Mouse (Mus musculus) forebrain, embryonic 16.5 days (tissue): ENCODE results near the gene 9430015G10Rik. TPM values are rescaled to one million over a fixed set of nuclear protein-coding genes. Genes with fewer than 3 reads are reported as not detected.
"Not testable (repeated sequence)": the region's sequence is repeated elsewhere in the genome, so short reads cannot be mapped to it uniquely, and the experiment has no call there.

Source experiments
- ATAC-seq: fragments of 200-750 bp; cut with Nextera tagmentation; 2 replicates; pipeline ENCODE4 v1.8.0; 2017; ENCODE audit warnings: mild to moderate bottlenecking, moderate library complexity
- H3K27ac ChIP-seq: fragments of 300-500 bp; sonication (generic); 2 replicates; pipeline ENCODE4 v1.5.1; 2014; ENCODE audit warnings: low read length, control low read depth
- H3K27me3 ChIP-seq: fragments of 300-500 bp; sonication (generic); replicated peaks from 2 replicates; pipeline ENCODE4 v1.6.1; 2014; ENCODE audit warnings: low read length; ENCODE audit not compliant: control insufficient read depth, insufficient read depth
- H3K36me3 ChIP-seq: fragments of 300-500 bp; sonication (generic); 2 replicates; pipeline ENCODE4 v1.6.1; 2014; ENCODE audit not compliant: control insufficient read depth, insufficient read depth
- H3K4me1 ChIP-seq: fragments of 300-500 bp; sonication (generic); replicated peaks from 2 replicates; pipeline ENCODE4 v1.6.1; 2014; ENCODE audit warnings: low read length; ENCODE audit not compliant: control insufficient read depth, insufficient read depth
- H3K4me2 ChIP-seq: fragments of 300-500 bp; sonication (generic); 2 replicates; pipeline ENCODE4 v1.6.1; 2014; ENCODE audit warnings: mild to moderate bottlenecking, low read length, control low read depth
- H3K4me3 ChIP-seq: fragments of 300-500 bp; sonication (generic); replicated peaks from 2 replicates; pipeline ENCODE4 v1.5.1; 2014; ENCODE audit warnings: mild to moderate bottlenecking, low read length, control low read depth
- H3K9ac ChIP-seq: fragments of 300-500 bp; sonication (generic); replicated peaks from 2 replicates; pipeline ENCODE4 v1.6.1; 2014; ENCODE audit warnings: low read depth, low read length, control low read depth
- H3K9me3 ChIP-seq: fragments of 300-500 bp; sonication (generic); 2 replicates; pipeline ENCODE4 v1.6.1; 2016; ENCODE audit warnings: low read length; ENCODE audit not compliant: control insufficient read depth
- WGBS: fragments of 180-500 bp; shearing (Covaris S2); extraction: QIAGEN DNeasy Blood & Tissue Kit; methylation state at CpG from one replicate; pipeline ENCODE4 v1.1.7; 2014; 5-methylcytosine and 5-hydroxymethylcytosine counted together
- polyA plus RNA-seq: library from polyadenylated mRNA; unstranded; fragments of >200 nt; fragmentation: Nextera tagmentation; extraction: Ambion mirVana; gene quantifications from 2 replicates; pipeline ENCODE4 v1.2.1, GENCODE M21; 2015

The 9430015G10Rik gene
- polyA plus RNA-seq, 1 experiment from 2014 or later: 45.8 TPM

DNA sequence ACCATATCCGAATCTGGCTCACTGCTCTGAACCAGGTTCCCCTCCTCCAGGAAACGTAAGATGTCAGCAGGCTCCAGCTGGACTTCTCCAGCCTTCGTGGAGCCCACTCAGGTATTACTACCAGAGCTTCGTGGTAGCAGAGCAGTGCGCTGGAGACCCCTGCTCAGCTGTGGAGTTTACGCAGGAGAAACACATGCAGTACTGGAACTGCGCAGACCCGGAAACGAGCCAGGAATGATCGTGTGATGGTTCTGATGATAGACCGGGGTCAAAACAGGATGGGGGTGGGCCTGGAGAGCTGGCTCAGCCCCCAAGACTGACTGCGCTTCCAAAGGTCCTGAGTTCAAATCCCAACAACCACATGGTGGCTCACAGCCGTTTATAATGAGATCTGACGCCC lies 26.0 kb downstream of the 9430015G10Rik start:
- H3K9ac ChIP-seq: no peak overlapping the region
- 93% methylated on average over 14 of the region's 14 CpGs for WGBS
- no peak overlapping the region for H3K4me3 ChIP-seq
- no peaks in the 10 kb centered on the region for H3K36me3 ChIP-seq
- H3K4me1 ChIP-seq: no peaks in the 10 kb centered on the region
- no peaks in the 10 kb centered on the region; the same call in 1 of the 2 replicates for H3K9me3 ChIP-seq
- no peak for ATAC-seq
- H3K27ac ChIP-seq: no peak overlapping the region
- H3K27me3 ChIP-seq: no peaks in the 10 kb centered on the region
- H3K4me2 ChIP-seq: no peak overlapping the region

DNA sequence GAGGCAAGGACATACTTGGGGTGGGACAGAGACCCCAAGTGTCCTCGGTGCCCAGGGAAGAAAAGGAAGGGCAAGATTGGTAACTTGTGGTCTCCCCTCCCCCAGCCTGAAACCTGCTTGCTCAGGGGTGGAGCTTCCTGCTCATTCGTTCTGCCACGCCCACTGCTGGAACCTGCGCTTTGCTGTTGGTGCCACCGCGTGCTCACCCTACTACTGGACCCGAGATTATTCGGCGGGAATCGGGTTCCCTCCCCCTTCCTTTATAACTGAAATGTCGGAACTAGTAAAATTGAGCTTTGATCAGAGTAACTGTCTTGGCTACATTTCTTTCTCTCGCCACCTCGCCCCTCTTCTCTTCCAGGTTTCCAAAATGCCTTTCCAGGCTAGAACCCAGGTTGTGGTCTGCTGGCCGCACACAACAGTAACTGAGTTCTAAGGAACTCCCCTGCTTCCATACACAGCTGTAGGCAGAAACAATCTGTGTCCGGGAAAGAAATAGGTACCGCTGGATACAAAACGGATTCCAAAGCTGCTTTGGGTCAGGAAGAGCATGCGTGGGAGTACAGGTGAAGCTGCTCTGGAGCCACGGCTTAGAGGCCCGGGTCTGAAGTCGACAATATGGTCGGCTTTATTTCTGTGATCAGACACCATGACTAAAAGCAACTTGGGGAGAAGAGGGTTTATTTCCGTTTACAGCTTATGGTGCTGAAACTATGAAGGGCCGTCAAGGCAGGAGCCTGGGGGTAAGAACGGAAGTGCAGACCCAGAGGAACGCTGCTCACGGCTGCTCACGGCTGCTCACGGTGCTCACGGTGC lies 26.7 kb downstream of the 9430015G10Rik start:
- Histone ChIP-seq H3K27ac (no peak overlapping the region), H3K36me3 (no peaks in the 10 kb centered on the region), H3K4me3 (no peak overlapping the region), H3K4me2 (no peak overlapping the region), H3K27me3 (no peaks in the 10 kb centered on the region), H3K9me3 (no peaks in the 10 kb centered on the region; the same call in 1 of the 2 replicates), H3K9ac (no peak overlapping the region), H3K4me1 (no peaks in the 10 kb centered on the region)
- 94% methylated on average over 30 of the region's 30 CpGs for WGBS
- ATAC-seq: no peak

DNA sequence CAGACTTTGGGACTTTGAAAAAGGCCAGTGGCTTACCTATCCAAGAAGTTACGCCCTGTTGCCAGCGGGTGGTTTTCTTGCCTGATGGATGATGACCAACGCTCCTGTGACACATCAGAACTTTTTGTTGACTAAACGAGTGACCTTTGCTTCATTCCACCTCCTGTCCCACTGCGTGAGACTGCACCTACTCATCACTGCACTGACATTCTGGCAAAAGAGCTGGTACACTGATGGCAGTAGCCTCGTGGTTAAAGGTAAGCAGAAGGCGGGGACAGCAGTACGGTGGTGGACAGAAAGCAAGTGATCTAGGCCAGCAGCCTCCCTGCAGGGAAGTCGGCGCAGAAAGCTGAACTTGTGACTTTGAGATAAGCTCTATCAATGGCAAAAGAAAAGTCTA lies 41.1 kb downstream of the 9430015G10Rik start:
- H3K36me3 ChIP-seq, ATAC-seq: not testable (repeated sequence)
- WGBS: 88% methylated on average over 10 of the region's 10 CpGs

DNA sequence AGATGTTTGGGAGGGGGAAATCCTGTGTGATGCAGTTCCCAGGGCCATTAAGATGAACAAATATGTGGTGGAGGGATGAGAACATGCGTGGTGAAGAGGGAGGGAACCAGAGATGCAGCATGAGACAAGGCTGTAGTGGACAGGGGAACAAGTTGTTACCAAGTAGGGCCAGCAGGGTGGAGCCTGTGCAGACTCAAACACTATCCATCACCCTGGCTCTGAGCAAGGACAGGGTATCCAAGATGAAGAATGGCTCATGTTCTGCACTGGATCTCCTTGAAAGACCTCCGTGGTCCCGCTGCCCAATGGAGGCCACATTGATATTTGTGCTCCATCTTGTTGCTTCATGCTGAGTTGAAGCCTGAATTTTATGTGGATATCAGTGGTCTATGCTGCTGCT lies 45.0 kb downstream of the 9430015G10Rik start:
- Histone ChIP-seq H3K9me3 (peaks cover 6% of the 10 kb centered on the region; the same call in 1 of the 2 replicates), H3K27ac (no peak overlapping the region), H3K9ac (no peak overlapping the region), H3K4me2 (no peak overlapping the region), H3K36me3 (no peaks in the 10 kb centered on the region), H3K4me1 (no peaks in the 10 kb centered on the region), H3K27me3 (no peaks in the 10 kb centered on the region), H3K4me3 (no peak overlapping the region)
- 96% methylated on average over 3 of the region's 3 CpGs for WGBS
- no peak for ATAC-seq

More for the DNA sequence above, 41.1 kb downstream of the 9430015G10Rik start:
- H3K4me2 ChIP-seq, H3K9ac ChIP-seq, H3K4me1 ChIP-seq, H3K9me3 ChIP-seq, H3K4me3 ChIP-seq, H3K27ac ChIP-seq, H3K27me3 ChIP-seq: not testable (repeated sequence)

DNA sequence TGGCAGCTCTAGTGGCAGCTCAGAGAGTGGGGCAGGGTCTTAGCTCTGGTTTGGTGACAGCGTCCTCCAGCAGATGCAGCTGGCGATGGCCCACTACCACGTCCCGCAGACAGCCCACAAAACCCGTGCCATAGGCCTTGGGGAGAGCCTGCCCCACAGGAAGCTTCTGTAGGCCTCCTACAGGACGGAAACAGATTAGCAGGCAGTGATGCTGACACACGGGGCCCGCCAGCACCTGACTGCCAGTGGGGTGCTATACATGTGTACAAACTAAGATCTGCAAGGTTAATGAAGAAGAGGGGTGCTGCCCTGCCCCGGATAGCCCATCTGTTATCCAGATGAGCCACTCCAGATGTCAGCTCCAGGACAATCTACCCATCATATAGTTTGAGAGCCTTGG lies 56.7 kb downstream of the 9430015G10Rik start:
- Histone ChIP-seq H3K27ac (no peak overlapping the region), H3K9ac (no peak overlapping the region), H3K27me3 (no peaks in the 10 kb centered on the region), H3K4me1 (no peaks in the 10 kb centered on the region), H3K4me2 (no peak overlapping the region), H3K9me3 (peaks cover 7% of the 10 kb centered on the region; the same call in 1 of the 2 replicates), H3K4me3 (no peak overlapping the region), H3K36me3 (peaks cover 73% of the 10 kb centered on the region)
- no peak for ATAC-seq
- 89% methylated on average over 9 of the region's 9 CpGs for WGBS

DNA sequence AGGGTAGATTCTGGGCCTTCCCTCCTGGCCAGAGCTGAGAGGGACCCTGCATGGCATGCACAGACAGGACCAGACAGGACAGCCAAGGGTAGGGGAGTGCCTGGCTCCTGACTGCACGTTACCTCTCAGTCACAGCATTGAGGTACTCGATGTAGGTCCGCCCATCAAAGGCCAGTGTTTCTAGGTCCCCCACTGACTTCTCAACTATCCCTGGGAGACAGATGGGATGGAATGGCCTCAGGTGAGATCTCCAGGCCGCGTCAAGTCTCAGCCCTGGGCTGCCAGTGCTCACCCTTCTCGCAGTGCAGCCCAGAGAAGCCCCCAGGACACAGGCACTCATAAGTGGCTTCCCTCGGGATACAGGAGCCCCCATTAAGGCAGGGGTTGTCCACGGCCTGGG lies 58.8 kb downstream of the 9430015G10Rik start:
- Histone ChIP-seq H3K4me2 (no peak overlapping the region), H3K9ac (no peak overlapping the region), H3K36me3 (peaks cover 85% of the 10 kb centered on the region), H3K4me1 (no peaks in the 10 kb centered on the region), H3K4me3 (no peak overlapping the region), H3K9me3 (no peaks in the 10 kb centered on the region), H3K27ac (no peak overlapping the region), H3K27me3 (no peaks in the 10 kb centered on the region)
- WGBS: 95% methylated on average over 8 of the region's 8 CpGs
- no peak for ATAC-seq

DNA sequence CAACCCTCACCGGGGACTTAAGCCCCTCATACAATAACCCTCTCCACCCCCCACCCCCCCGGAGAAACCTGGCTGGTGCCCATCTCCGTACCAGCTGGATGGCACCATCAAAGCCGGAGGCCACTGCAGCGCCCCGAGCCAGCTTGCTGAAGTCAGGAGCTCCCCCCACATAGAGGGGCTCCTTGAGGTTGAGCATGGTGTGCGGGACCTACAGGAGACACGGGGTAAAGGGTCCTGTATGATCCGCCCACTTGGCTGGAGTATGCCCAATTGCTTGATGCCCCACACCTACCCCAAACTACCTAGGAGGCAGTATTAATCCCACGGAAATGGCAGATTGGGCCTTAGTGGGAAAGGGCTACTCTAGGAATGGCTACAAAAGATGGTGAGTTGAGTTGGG lies 59.3 kb downstream of the 9430015G10Rik start:
- Histone ChIP-seq H3K9ac (no peak overlapping the region), H3K4me2 (no peak overlapping the region), H3K27me3 (no peaks in the 10 kb centered on the region), H3K27ac (no peak overlapping the region), H3K4me3 (no peak overlapping the region), H3K36me3 (peaks cover 84% of the 10 kb centered on the region), H3K9me3 (no peaks in the 10 kb centered on the region), H3K4me1 (no peaks in the 10 kb centered on the region)
- WGBS: 94% methylated on average over 10 of the region's 10 CpGs
- no peak for ATAC-seq

DNA sequence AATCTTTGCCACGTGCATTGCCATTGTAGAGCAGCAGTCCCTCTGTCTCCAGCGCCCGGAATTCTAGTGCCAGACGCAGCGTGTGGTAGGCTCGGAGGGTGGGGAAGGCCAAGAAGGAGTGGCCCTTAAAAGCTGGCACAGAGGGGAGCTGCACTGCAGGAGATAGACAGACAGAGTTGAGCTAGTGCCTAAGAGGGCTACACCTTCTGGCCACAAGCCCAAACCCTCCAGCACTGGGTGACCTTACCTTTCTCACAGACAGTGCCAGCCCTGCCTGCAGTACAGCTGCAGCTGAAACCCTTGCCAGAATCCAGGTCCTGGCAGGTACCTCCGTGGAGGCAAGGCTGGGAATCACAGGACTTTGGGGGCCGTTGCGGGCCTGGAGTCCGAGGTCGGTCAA lies 62.0 kb downstream of the 9430015G10Rik start:
- H3K36me3 ChIP-seq: peaks cover 79% of the 10 kb centered on the region
- ATAC-seq: no peak
- H3K9ac ChIP-seq: no peak overlapping the region
- 94% methylated on average over 11 of the region's 11 CpGs for WGBS
- H3K27ac ChIP-seq: no peak overlapping the region
- H3K4me3 ChIP-seq: no peak overlapping the region
- no peaks in the 10 kb centered on the region for H3K27me3 ChIP-seq
- H3K4me2 ChIP-seq: no peak overlapping the region
- H3K4me1 ChIP-seq: no peaks in the 10 kb centered on the region
- H3K9me3 ChIP-seq: no peaks in the 10 kb centered on the region
